Mouse (Mus musculus) bone marrow, adult 2 months (tissue): ENCODE measurements around the gene Arfgef2.

Experiments used
- CTCF ChIP-seq: fragments of 200-500 bp; IDR thresholded peaks from 2 replicates; pipeline ENCODE4 v1.5.1; 2011; ENCODE audit warnings: low read length, control low read depth; ENCODE audit not compliant: control insufficient read depth, insufficient read depth
- POLR2A ChIP-seq: fragments of 200-500 bp; IDR thresholded peaks from 2 replicates; pipeline ENCODE4 v1.6.1; 2011; ENCODE audit warnings: low read depth, mild to moderate bottlenecking, control low read depth, low read length, borderline replicate concordance; ENCODE audit not compliant: control insufficient read depth

DNA sequence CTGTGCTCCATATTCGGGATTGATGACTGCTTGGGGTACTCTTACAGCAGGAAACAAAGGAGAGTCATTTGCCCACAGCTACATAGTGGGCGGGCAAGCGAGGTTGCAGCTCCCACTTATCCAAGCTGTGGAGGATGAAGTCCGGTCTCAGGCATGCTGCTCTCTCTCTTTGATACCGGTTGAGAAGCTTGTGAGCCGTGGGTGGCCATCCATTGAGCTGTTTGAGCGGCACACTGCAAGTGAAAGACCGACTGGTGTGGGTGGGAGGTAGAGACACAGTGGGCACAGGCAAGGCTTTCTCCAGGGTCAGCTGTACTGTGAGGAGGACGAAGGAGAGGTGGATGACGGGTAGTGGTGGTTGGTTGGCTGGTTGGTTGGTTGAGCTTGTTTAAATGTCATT, 5.4 kb downstream of the Arfgef2 start:
- no peak for TF ChIP-seq CTCF
- TF ChIP-seq POLR2A, result no peak
